Mouse (Mus musculus): Measurements from ENCODE around the gene Higd1b. TPM values are rescaled to one million over a fixed set of nuclear protein-coding genes. Genes with fewer than 3 reads are reported as not detected.

The Higd1b gene
- polyA plus RNA-seq, 1 experiment from 2014 or later, result not detected

GRCm38 (mm10) chr11:102832700-102833297 is 2.9 kb upstream of the Higd1b start:
- Histone ChIP-seq H3K36me3 (ENCODE audit: control insufficient read depth, insufficient read depth, low read length) (no peaks in the 10 kb centered on the region; the same call in 1 of the 2 replicates), H3K4me2 (no peak overlapping the region), H3K27ac (ENCODE audit: low read depth, low read length) (no peak overlapping the region), H3K27me3 (replicated peaks; ENCODE audit: control insufficient read depth, insufficient read depth, low read length) (no peaks in the 10 kb centered on the region), H3K4me3 (ENCODE audit: low read depth, low read length) (no peak overlapping the region), H3K9ac (ENCODE audit: low read depth, low read length) (no peak overlapping the region), H3K9me3 (ENCODE audit: control insufficient read depth, low read length) (no peaks in the 10 kb centered on the region), H3K4me1 (replicated peaks; ENCODE audit: control insufficient read depth, insufficient read depth, low read length) (no peaks in the 10 kb centered on the region)
- WGBS, result 71% methylated on average over 18 of the region's 18 CpGs
- ATAC-seq (replicated peaks; ENCODE audit: low FRiP score), result no peak
- DNase-seq (ENCODE audit: low spot score), result no peak

GRCm38 (mm10) chr11:102834219-102834618 is 1.4 kb upstream of the Higd1b start:
- Histone ChIP-seq H3K36me3 (ENCODE audit: control insufficient read depth, insufficient read depth, low read length) (peaks cover 9% of the 10 kb centered on the region; the same call in 1 of the 2 replicates), H3K4me3 (ENCODE audit: low read depth, low read length) (no peak overlapping the region), H3K4me2 (no peak overlapping the region), H3K9me3 (ENCODE audit: control insufficient read depth, low read length) (no peaks in the 10 kb centered on the region), H3K4me1 (replicated peaks; ENCODE audit: control insufficient read depth, insufficient read depth, low read length) (no peaks in the 10 kb centered on the region), H3K27ac (ENCODE audit: low read depth, low read length) (no peak overlapping the region), H3K9ac (ENCODE audit: low read depth, low read length) (no peak overlapping the region), H3K27me3 (replicated peaks; ENCODE audit: control insufficient read depth, insufficient read depth, low read length) (no peaks in the 10 kb centered on the region)
- 92% methylated on average over 10 of the region's 10 CpGs for WGBS
- ATAC-seq (replicated peaks; ENCODE audit: low FRiP score), result no peak
- no peak for DNase-seq (ENCODE audit: low spot score)

GRCm38 (mm10) chr11:102836146-102836545 is 497 bp downstream of the Higd1b start:
- WGBS, result 90% methylated on average over 9 of the region's 9 CpGs
- ATAC-seq (replicated peaks; ENCODE audit: low FRiP score), result no peak
- no peaks in the 10 kb centered on the region for H3K9me3 ChIP-seq (ENCODE audit: control insufficient read depth, low read length)

GRCm38 (mm10) chr11:102837385-102837784 is 1.7 kb downstream of the Higd1b start:
- Histone ChIP-seq H3K9ac (ENCODE audit: low read depth, low read length) (no peak overlapping the region), H3K27me3 (replicated peaks; ENCODE audit: control insufficient read depth, insufficient read depth, low read length) (no peaks in the 10 kb centered on the region), H3K4me3 (ENCODE audit: low read depth, low read length) (no peak overlapping the region), H3K4me1 (replicated peaks; ENCODE audit: control insufficient read depth, insufficient read depth, low read length) (no peaks in the 10 kb centered on the region), H3K27ac (ENCODE audit: low read depth, low read length) (no peak overlapping the region), H3K36me3 (ENCODE audit: control insufficient read depth, insufficient read depth, low read length) (peaks cover 30% of the 10 kb centered on the region), H3K9me3 (ENCODE audit: control insufficient read depth, low read length) (no peaks in the 10 kb centered on the region), H3K4me2 (no peak overlapping the region)
- no peak for DNase-seq (ENCODE audit: low spot score)
- 94% methylated on average over 1 of the region's 1 CpGs for WGBS
- no peak for ATAC-seq (replicated peaks; ENCODE audit: low FRiP score)

More at GRCm38 (mm10) chr11:102836146-102836545, 497 bp downstream of the Higd1b start:
- no peak overlapping the region for H3K4me3 ChIP-seq (ENCODE audit: low read depth, low read length)
- H3K4me1 ChIP-seq (replicated peaks; ENCODE audit: control insufficient read depth, insufficient read depth, low read length), result no peaks in the 10 kb centered on the region
- DNase-seq (ENCODE audit: low spot score), result no peak
- no peak overlapping the region for H3K9ac ChIP-seq (ENCODE audit: low read depth, low read length)
- no peak overlapping the region for H3K27ac ChIP-seq (ENCODE audit: low read depth, low read length)
- H3K4me2 ChIP-seq, result no peak overlapping the region
- H3K36me3 ChIP-seq (ENCODE audit: control insufficient read depth, insufficient read depth, low read length), result peaks cover 21% of the 10 kb centered on the region
- no peaks in the 10 kb centered on the region for H3K27me3 ChIP-seq (replicated peaks; ENCODE audit: control insufficient read depth, insufficient read depth, low read length)

- no peak overlapping the region for H3K9ac ChIP-seq (ENCODE audit: low read depth, low read length)
- no peak overlapping the region for H3K4me3 ChIP-seq (ENCODE audit: low read depth, low read length)
- ATAC-seq (replicated peaks; ENCODE audit: low FRiP score) (no peak), DNase-seq (ENCODE audit: low spot score) (no peak)
- 88% methylated on average over 2 of the region's 2 CpGs for WGBS
- H3K27me3 ChIP-seq (replicated peaks; ENCODE audit: control insufficient read depth, insufficient read depth, low read length), result no peaks in the 10 kb centered on the region
- H3K9me3 ChIP-seq (ENCODE audit: control insufficient read depth, low read length), result no peaks in the 10 kb centered on the region
- H3K27ac ChIP-seq (ENCODE audit: low read depth, low read length), result no peak overlapping the region
- H3K36me3 ChIP-seq (ENCODE audit: control insufficient read depth, insufficient read depth, low read length), result peaks cover 32% of the 10 kb centered on the region
- no peak overlapping the region for H3K4me2 ChIP-seq
- H3K4me1 ChIP-seq (replicated peaks; ENCODE audit: control insufficient read depth, insufficient read depth, low read length), result no peaks in the 10 kb centered on the region
Measured at GRCm38 (mm10) chr11:102838126-102838525, 2.5 kb downstream of the Higd1b start.

- ATAC-seq (replicated peaks; ENCODE audit: low FRiP score) (no peak), DNase-seq (ENCODE audit: low spot score) (no peak)
- Histone ChIP-seq H3K27ac (ENCODE audit: low read depth, low read length) (no peak overlapping the region), H3K4me2 (no peak overlapping the region), H3K9ac (ENCODE audit: low read depth, low read length) (no peak overlapping the region), H3K4me1 (replicated peaks; ENCODE audit: control insufficient read depth, insufficient read depth, low read length) (no peaks in the 10 kb centered on the region), H3K27me3 (replicated peaks; ENCODE audit: control insufficient read depth, insufficient read depth, low read length) (no peaks in the 10 kb centered on the region), H3K4me3 (ENCODE audit: low read depth, low read length) (no peak overlapping the region), H3K9me3 (ENCODE audit: control insufficient read depth, low read length) (no peaks in the 10 kb centered on the region), H3K36me3 (ENCODE audit: control insufficient read depth, insufficient read depth, low read length) (peaks cover 32% of the 10 kb centered on the region)
- 87% methylated on average over 9 of the region's 9 CpGs for WGBS
Measured at GRCm38 (mm10) chr11:102838616-102839150, 3.0 kb downstream of the Higd1b start.

- H3K27me3 ChIP-seq (replicated peaks; ENCODE audit: control insufficient read depth, insufficient read depth, low read length), result no peaks in the 10 kb centered on the region
- WGBS, result 79% methylated on average over 10 of the region's 10 CpGs
- DNase-seq (ENCODE audit: low spot score) (no peak), ATAC-seq (replicated peaks; ENCODE audit: low FRiP score) (no peak)
- no peak overlapping the region for H3K9ac ChIP-seq (ENCODE audit: low read depth, low read length)
- H3K4me1 ChIP-seq (replicated peaks; ENCODE audit: control insufficient read depth, insufficient read depth, low read length), result no peaks in the 10 kb centered on the region
- H3K4me2 ChIP-seq, result no peak overlapping the region
- H3K4me3 ChIP-seq (ENCODE audit: low read depth, low read length), result no peak overlapping the region
- no peak overlapping the region for H3K27ac ChIP-seq (ENCODE audit: low read depth, low read length)
- H3K36me3 ChIP-seq (ENCODE audit: control insufficient read depth, insufficient read depth, low read length), result peaks cover 57% of the 10 kb centered on the region
- no peaks in the 10 kb centered on the region for H3K9me3 ChIP-seq (ENCODE audit: control insufficient read depth, low read length)
Measured at GRCm38 (mm10) chr11:102845926-102846325, 10.3 kb downstream of the Higd1b start.

GRCm38 (mm10) chr11:102851883-102852282 is 16.2 kb downstream of the Higd1b start:
- DNase-seq (ENCODE audit: low spot score) (no peak), ATAC-seq (replicated peaks; ENCODE audit: low FRiP score) (no peak; the same call in 1 of the 2 replicates)
- no peak overlapping the region for H3K4me2 ChIP-seq
- 75% methylated on average over 5 of the region's 5 CpGs for WGBS
- no peaks in the 10 kb centered on the region for H3K4me1 ChIP-seq (replicated peaks; ENCODE audit: control insufficient read depth, insufficient read depth, low read length)
- H3K27me3 ChIP-seq (replicated peaks; ENCODE audit: control insufficient read depth, insufficient read depth, low read length), result no peaks in the 10 kb centered on the region
- H3K9me3 ChIP-seq (ENCODE audit: control insufficient read depth, low read length), result no peaks in the 10 kb centered on the region
- peaks cover 47% of the 10 kb centered on the region for H3K36me3 ChIP-seq (ENCODE audit: control insufficient read depth, insufficient read depth, low read length)
- H3K27ac ChIP-seq (ENCODE audit: low read depth, low read length), result no peak overlapping the region
- H3K9ac ChIP-seq (ENCODE audit: low read depth, low read length), result no peak overlapping the region
- no peak overlapping the region for H3K4me3 ChIP-seq (ENCODE audit: low read depth, low read length)

- Histone ChIP-seq H3K4me3 (ENCODE audit: low read depth, low read length) (no peak overlapping the region), H3K4me2 (no peak overlapping the region), H3K9ac (ENCODE audit: low read depth, low read length) (no peak overlapping the region), H3K9me3 (ENCODE audit: control insufficient read depth, low read length) (no peaks in the 10 kb centered on the region), H3K4me1 (replicated peaks; ENCODE audit: control insufficient read depth, insufficient read depth, low read length) (no peaks in the 10 kb centered on the region), H3K27me3 (replicated peaks; ENCODE audit: control insufficient read depth, insufficient read depth, low read length) (no peaks in the 10 kb centered on the region), H3K36me3 (ENCODE audit: control insufficient read depth, insufficient read depth, low read length) (peaks cover 40% of the 10 kb centered on the region), H3K27ac (ENCODE audit: low read depth, low read length) (no peak overlapping the region)
- DNase-seq (ENCODE audit: low spot score), result no peak
- no peak for ATAC-seq (replicated peaks; ENCODE audit: low FRiP score)
Measured at GRCm38 (mm10) chr11:102853760-102854159, 18.1 kb downstream of the Higd1b start.
